Mouse (Mus musculus) liver, embryonic 14.5 days (tissue): ENCODE measurements at regions not wholly inside any gene's neighbourhood (a gene's known extent, or its start where the extent isn't known, plus 50 kb on each side); places are given as distances from the start of the nearest gene placed in this dataset.

Source experiments
- CTCF ChIP-seq: IDR thresholded peaks from 2 replicates; pipeline ENCODE4 v1.5.1; 2016; ENCODE audit warnings: antibody characterized with exemption, low read depth, control low read depth
- EP300 ChIP-seq: IDR thresholded peaks from 2 replicates; pipeline ENCODE4 v1.6.1; 2016; ENCODE audit warnings: antibody characterized with exemption, low read depth

GRCm38 (mm10) chr6:148541981-148542380 lies 97.8 kb upstream of the Tmtc1 start:
- no peak for TF ChIP-seq CTCF
- TF ChIP-seq EP300 = no peak
